Mouse (Mus musculus) urinary bladder, postnatal 10 days (tissue): ENCODE measurements around the gene Med26.

Experiments
- DNase-seq: peaks from one replicate; pipeline ENCODE4 v3.0.0; 2022; ENCODE audit warnings: low spot score

Gene Med26

DNA sequence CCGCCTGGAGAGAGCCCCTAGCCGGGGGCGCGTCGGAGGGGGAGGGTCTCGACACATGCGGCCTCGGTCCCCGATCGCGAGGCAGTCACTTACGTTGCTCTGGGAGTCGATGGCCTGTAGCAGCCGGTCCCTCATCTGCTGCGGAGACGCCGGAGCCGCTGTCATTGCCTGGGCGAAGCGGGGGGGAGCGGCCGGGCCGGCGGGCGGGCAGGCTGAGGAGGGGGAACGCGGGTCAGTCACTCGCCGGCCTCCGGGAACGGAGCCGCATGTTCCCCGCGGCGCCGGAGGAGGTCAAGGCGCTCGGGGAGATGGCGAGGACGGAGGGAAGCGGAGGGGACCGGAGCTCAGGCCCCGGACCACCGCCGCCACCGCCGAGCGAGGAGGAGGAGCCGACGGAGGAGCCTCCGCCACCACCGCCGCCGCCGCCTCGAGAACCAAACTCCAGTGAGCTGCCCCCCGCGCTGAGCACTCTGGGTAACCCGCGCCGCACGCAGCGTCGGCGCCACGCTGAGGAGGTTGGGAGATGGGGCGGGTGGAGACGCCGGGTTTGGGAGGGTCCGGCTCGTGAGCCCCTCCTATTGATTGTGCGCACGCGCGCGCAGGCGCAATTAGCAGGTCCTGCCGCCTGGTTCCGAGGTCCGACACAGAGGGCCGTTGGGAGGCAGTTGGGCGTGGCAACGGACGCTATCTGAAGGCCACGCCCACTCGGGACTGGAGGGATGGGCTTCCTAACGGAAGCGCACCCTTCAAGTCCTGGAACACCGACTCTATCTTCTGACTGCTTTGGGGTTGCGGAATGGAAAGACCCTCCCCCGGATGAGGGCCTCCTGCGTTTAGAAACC is at the start of gene Med26:
Gene Med26 (minus strand): TSS at position 469 of the 842 bp plus-strand sequence.
- peak; percentile 92 for DNase-seq

GRCm38 (mm10) chr8:72590198-72590597 is 42.1 kb upstream of the Med26 start:
- no peak for DNase-seq

- no peak for DNase-seq
These were observed 41.2 kb upstream of the Med26 start for GRCm38 (mm10) chr8:72589286-72589685.

DNA sequence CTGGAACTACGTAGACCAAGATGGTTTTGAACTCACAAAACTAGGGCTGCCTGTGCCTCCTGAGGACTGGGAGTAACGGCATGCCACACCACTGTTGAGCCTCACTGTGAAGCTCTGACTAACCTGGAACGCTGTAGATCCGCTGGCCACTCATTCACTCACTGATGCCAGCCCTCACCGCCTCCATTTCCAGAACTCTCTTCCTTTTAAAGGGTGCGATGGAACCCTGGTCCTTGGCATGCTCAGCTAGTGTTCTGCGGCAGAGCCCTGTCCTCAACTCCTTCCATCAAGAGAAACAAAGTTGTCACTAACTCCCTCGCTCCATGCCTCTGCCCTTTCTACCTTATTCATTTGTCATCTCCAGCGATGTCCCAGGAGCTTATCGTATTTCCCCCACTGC is 40.8 kb upstream of the Med26 start:
- no peak for DNase-seq

DNA sequence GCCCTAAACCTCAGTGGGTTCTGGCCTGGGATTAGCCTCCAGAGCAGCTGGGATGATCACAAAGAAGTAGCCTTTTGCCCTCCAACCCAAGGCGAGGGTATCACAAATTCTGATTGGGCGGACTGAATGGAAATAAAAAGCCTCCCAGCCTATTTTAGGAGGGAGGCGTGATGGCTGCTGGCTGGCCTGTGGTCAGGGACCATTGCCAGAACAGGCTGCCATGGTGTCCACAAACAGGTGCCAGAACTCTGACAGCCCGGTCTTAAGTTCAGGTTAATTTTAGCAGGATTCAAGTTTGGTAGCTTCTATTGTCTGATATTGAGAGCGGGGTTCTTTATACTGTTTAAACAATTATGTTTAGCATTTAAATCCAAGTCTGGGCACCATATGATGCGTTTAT is 39.7 kb upstream of the Med26 start:
- DNase-seq: no peak

- DNase-seq: no peak
These were observed 36.3 kb upstream of the Med26 start for GRCm38 (mm10) chr8:72584390-72584789.

DNA sequence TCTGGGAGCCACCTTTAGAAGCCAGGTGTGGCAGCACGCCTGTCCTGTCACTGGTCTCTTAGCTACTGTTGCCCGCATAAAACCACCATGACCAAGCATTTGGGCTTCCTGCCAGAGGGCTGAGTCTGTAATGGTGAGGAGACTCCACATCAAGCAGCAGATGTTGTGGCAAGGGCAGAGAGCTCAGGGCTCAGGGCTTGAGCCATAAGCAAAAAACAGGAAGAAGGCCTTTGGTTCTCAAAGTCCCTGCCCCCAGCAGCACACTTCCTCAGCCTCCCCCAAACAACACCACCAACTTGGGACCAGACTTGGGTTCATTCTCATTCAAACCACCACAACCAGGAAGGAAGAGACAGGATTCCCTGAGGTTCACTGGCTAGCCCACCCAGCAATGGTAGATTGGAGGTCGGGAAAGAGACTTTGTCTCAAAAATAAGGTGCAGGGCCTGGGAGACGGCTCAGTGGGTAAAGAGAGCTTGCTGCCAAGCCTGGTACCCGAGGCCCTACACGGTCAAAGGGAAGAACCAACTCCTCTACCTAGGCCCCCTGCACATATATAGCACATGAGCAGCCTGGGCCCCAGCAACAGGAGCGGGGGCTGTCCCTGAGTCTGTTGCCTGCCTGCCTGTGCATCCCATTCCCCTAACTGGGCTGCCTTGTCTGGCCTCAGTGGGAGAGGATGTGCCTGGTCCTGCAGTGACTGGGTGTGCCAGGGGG is 35.1 kb upstream of the Med26 start:
- DNase-seq: no peak

- DNase-seq: no peak
These were observed 31.3 kb upstream of the Med26 start for GRCm38 (mm10) chr8:72579374-72579773.

GRCm38 (mm10) chr8:72577941-72578340 is 29.9 kb upstream of the Med26 start:
- no peak for DNase-seq

GRCm38 (mm10) chr8:72577266-72577665 is 29.2 kb upstream of the Med26 start:
- DNase-seq: no peak

GRCm38 (mm10) chr8:72575915-72576314 is 27.8 kb upstream of the Med26 start:
- DNase-seq: no peak

- no peak for DNase-seq
These were observed 25.4 kb upstream of the Med26 start for GRCm38 (mm10) chr8:72573450-72573849.

DNA sequence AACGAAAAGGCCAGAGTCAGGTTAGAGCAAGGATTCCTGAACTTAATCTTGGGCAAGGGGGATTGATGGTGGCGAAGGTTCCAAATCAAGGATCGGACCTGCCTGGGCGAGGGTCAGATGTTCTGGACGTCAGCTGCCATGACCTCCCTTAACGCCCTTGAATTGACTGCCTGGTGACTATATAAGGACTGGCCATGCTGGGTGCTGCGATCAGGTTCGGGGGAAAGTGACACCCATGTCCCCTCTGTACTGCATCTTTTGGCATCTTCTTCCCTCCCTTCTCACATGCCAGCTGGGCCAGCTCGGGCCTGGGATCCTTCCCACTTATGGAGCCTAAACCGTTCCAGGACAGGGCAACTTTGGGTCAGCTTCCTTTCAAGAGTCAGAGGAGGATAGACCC is 24.4 kb upstream of the Med26 start:
- DNase-seq: no peak

DNA sequence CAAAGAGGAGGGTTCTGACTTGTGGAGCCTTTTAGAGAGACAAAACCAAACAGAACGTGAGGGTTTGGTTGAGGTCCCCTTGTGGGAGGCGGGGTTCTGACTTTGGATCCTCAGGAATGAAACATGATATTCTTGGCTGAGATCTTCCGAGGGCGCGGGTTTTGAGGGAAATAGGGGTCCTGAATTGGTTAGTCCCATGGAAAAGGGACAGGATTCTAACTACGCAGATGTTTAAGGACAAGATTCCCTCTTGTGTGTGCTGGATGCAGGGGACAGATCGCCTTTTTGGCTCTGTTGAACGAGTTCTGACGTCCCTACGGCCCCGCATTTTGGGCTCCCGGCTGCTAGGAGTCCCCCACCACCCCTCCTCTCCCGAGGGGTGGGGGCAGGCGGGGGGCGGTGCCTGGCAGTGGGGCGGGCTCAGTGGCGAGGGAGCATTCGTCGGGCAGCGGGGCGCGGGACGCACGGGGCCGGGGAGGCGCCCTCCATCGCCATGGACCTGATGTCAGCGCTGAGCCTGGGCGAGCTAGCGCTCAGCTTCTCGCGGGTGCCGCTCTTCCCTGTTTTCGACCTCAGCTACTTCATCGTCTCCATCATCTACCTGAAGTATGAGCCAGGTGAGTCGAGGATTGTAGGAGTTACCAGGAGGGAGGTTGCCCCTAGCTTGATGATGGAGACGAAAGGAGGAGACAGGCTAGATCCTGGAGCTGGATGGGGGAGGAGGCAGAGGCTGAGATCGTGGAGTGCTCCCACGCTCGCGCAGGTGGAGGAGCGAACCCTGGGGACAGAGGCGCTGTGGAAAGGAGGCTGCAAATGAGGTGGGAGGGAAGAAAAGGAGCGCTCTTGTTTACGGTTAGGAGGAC is 23.8 kb upstream of the Med26 start, which contains the start of gene Tmem38a:
Gene Tmem38a (plus strand): TSS at position 445 of the 863 bp plus-strand sequence.
- DNase-seq: peak; percentile 39

GRCm38 (mm10) chr8:72570633-72571610 is 22.9 kb upstream of the Med26 start, which contains the start of gene Smim7:
TSS of gene Smim7 (minus strand) at chr8:72571088.
- peak; percentile 90 for DNase-seq

DNA sequence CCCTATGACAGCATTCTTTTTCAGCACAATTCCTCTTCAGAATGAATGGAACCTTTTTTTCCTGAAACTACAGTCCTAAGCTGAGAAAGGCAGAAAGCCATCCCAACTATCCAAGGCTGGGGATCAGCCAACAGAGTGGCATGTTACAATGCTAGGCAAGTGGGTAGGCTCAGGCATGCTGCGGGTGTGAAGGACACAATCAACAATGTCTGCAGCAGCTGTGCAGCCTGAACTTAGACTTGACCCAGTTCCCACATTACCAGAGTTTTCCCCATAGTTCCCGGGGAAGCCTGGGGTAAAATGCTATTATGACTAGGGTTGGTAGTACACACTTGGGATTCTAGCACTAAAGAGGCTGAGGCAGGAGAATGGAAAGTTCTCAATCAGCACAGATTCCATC is 17.9 kb upstream of the Med26 start:
- no peak for DNase-seq

DNA sequence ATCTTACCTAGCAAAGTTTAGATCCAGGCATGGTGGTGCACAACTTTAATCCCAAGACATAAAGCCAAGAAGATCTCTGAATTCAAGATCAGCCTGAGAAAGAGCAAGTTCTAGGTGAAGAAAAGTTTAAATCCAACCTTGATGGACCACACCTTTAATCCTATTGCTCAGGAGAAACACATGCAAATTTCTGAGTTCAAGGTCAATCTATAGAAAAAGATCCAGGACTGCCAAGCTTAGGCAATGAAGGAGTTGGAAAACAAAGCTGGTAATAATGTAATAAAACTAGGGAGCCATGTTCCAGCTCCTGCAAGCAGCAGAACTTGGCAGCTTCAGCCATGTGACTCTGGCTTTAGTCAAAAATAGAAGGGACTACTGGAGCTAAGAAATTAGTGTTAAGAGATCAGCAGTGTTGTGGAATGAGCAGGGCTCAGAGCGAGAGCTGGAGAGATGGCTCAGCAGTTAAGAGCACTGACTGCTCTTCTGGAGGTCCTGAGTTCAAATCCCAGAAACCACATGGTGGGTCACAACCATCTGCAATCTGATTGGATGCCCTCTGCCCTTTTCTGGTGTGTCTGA is 13.1 kb upstream of the Med26 start:
- no peak for DNase-seq

GRCm38 (mm10) chr8:72555770-72556169 is 7.7 kb upstream of the Med26 start:
- no peak for DNase-seq

DNA sequence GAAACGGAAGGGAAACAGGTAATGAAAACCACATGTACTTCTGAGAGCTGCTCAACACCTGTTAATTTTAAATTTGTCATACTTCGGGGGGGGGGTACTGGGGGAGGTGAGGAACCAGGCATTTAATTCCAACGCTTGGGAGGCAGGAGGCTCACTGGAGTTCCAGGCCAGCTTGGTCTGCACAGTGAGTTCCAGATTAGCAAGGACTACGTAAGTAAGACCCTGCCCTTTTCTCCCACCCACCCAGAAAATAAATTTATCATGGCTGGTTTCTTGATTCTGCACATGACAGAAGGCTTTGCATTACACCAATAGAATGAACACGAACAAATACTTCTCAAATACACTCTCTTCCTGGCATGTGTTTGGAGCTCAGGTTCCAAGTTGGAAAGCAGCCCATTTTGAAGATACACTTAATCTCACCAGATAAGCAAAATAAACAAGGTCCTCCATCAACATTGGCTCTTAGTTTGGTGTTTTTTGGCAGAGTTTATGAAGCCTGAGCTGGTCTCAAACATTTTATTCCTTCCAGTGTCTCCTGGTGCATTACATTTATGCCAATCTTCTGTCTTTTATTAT is 1.3 kb upstream of the Med26 start:
- DNase-seq: no peak

- no peak for DNase-seq
These were observed 709 bp upstream of the Med26 start for GRCm38 (mm10) chr8:72548644-72549313.
